Mouse (Mus musculus) ES-Bruce4 (cell line): ENCODE measurements at regions not wholly inside any gene's neighbourhood (a gene's known extent, or its start where the extent isn't known, plus 50 kb on each side); places are given as distances from the start of the nearest gene placed in this dataset.

Experiments
- CTCF ChIP-seq: IDR thresholded peaks from one replicate; pipeline ENCODE4 v1.8.1; 2011; ENCODE audit warnings: low read depth, low read length
- EP300 ChIP-seq: IDR thresholded peaks from 2 replicates; pipeline ENCODE4 v1.6.1; 2011; ENCODE audit warnings: low read depth, low read length; ENCODE audit not compliant: insufficient read depth
- POLR2A ChIP-seq: IDR thresholded peaks from one replicate; pipeline ENCODE4 v1.8.1; 2011; ENCODE audit warnings: low read length; ENCODE audit not compliant: insufficient read depth

DNA sequence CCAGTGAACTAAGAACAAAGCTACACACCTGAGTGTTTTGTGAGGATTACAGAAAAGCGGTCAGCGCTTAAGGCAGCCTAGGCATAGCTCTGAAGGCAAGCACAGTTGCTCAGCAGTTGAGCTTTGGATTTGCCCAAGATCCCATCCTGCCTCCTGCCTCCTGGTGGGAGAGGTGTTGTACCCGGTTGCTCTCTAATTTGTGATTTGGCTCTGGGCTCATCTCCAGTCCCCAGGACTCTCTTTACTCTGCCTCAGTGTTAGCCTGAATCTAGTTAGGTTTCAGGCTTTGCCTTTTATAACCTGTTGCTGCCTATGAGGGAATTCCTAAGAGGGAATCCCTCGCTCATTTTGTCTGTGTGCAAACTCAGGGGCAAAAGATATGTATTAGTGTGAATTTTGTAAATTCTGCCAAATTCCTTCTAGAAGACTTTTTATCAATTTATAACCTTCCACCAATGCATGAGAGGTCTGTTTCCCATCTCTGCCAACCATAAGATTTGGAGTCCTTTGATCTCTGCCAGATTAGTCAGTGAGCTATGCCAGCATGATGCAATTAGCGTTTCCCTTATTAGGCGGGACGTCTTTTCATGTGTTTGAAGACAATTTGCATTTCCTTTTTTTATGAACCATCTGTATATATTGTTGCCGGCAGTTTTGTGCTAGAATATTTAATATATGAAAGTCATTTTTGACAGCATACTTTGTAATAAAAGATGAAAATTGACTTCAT, 176.4 kb downstream of the Gas1 start:
- TF ChIP-seq CTCF (no peak), POLR2A (no peak), EP300 (no peak)
